Mouse (Mus musculus) cerebellum, adult 2 months (tissue): ENCODE measurements at regions not wholly inside any gene's neighbourhood (a gene's known extent, or its start where the extent isn't known, plus 50 kb on each side); places are given as distances from the start of the nearest gene placed in this dataset.

Experiments used
- CTCF ChIP-seq: fragments of 200-500 bp; IDR thresholded peaks from 2 replicates; pipeline ENCODE4 v1.5.1; 2011; ENCODE audit warnings: low read depth, mild to moderate bottlenecking, control low read depth, low read length, moderate library complexity, borderline replicate concordance; ENCODE audit not compliant: insufficient read depth
- POLR2A ChIP-seq: fragments of 200-500 bp; IDR thresholded peaks from 2 replicates; pipeline ENCODE4 v1.6.1; 2011; ENCODE audit warnings: low read length, control low read depth, borderline replicate concordance; ENCODE audit not compliant: insufficient read depth

GRCm38 (mm10) chr10:117994768-117995167 lies 146.8 kb upstream of the Mdm1 start:
- TF ChIP-seq POLR2A (no peak), CTCF (no peak)
